Mouse (Mus musculus): ENCODE data around the gene Magi2.

- no peak for TF ChIP-seq CTCF (IDR thresholded peaks at IDR 0.05)
- no peak for TF ChIP-seq EP300 (IDR thresholded peaks at IDR 0.05)
These were observed 852.1 kb downstream of the Magi2 start for GRCm38 (mm10) chr5:20078931-20079330.

All from lung, postnatal 0 days (tissue).